Mouse (Mus musculus) Patski (cell line): ENCODE measurements around the gene Kiss1r. TPM values are rescaled to one million over a fixed set of nuclear protein-coding genes. Genes with fewer than 3 reads are reported as not detected.

Source experiments
- ATAC-seq: fragments of 100-300 bp; one replicate; pipeline ENCODE4 v1.8.0; 2021
- CTCF ChIA-PET: fragments of 350-600 bp; sonication (Branson Sonifier 250); formaldehyde crosslinking; loops from one replicate; lab custom pipeline; 2022; ENCODE audit warnings: inconsistent platforms; lab: Charles Lee
- POLR2A ChIA-PET: fragments of 350-600 bp; sonication (Branson Sonifier 250); formaldehyde crosslinking; loops from one replicate; lab custom pipeline; 2022; ENCODE audit warnings: antibody characterized with exemption, inconsistent platforms; lab: Charles Lee
- DNase-seq: peaks from one replicate; pipeline ENCODE4 v3.0.0-alpha.2; 2011; ENCODE audit warnings: low read depth, low spot score
- H3K27me3 ChIP-seq: fragments of 371-371 bp; one replicate; pipeline ENCODE4 v1.5.1; 2021
- CTCF ChIP-seq: fragments of 100-300 bp; IDR thresholded peaks from one replicate; pipeline ENCODE4 v1.5.1; 2021
- in situ Hi-C: fragments of 300-500 bp; cut with MboI; formaldehyde crosslinking; loops from 3 replicates; pipeline ENCODE4 v1.11.1; 2018; ENCODE audit warnings: low pct_unique_long_range_greater_than_20kb, mixed read lengths
- polyA plus RNA-seq: library from polyadenylated mRNA; unstranded; gene quantifications from one replicate; pipeline ENCODE4 v1.2.3, GENCODE M21; 2021

Gene Kiss1r
- polyA plus RNA-seq, 1 experiment from 2014 or later, result 2.1 TPM

- TF ChIP-seq CTCF, result no peak
- DNase-seq, result no peak
- ChIA-PET POLR2A (no interaction called here), CTCF (interaction anchor here (2.5 kb wide), 1 partner anchor 13 kb away, joined by 8 read pairs; no protein-coding TSS in a partner anchor)
- H3K27me3 ChIP-seq, result no peaks in the 10 kb centered on the region
- no peak for ATAC-seq
- in situ Hi-C loops, result no loop called here
Observed at GRCm38 (mm10) chr10:79912412-79912811, 4.4 kb upstream of the Kiss1r start.

DNA sequence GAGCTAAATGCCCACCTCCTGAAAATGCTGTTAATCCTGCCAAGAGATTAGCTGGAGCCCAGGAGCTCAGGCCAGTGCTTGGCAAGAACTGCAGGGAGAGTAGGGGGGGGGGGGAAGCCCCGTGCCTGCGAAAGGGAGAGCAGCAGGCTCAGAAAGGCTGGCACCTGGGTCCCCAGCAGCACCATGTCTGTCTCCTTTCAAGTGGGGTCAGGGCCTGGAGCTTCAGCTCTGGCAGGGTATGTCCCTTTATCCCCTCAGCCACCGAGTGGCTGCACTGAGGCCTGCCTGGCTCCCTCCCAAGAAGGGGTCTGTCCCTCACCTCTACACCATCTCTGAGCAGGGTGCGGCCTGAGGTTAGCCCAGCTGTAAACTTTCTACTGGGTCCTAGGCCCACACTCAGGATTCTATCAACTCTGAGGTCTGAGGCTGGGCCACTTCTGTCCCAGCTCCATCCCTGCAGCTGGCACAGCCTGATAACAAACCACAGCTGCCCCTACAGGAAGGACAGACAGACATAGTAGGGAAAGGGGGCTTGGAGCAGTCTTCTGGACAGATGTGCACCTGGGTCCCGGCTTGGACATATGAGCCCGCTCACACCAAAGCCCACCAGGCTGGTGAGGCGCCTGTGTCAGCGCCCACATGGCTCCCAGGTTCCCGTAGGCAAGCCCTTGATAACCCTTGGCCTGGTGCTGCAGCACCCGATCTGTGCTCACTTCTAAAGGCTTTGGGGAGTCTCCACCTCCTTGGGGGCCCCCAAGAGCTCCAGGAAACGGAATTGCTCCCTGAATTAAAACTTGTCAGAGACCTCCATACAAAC is 2.4 kb upstream of the Kiss1r start:
- H3K27me3 ChIP-seq, result no peaks in the 10 kb centered on the region
- no peak for DNase-seq
- no peak for TF ChIP-seq CTCF
- ChIA-PET CTCF (interaction anchor here (0.7 to 1.5 kb wide), 4 partner anchors 44 to 294 kb away, joined by 3 to 4 read pairs (median 3); no protein-coding TSS in a partner anchor), POLR2A (interaction anchor here (0.7 to 1.3 kb wide), 2 partner anchors 11 to 60 kb away, joined by 3 to 8 read pairs; partner anchors contain the start of gene Ptbp1)
- ATAC-seq, result no peak
- in situ Hi-C loops, result no loop called here

GRCm38 (mm10) chr10:79914948-79915596 is 1.7 kb upstream of the Kiss1r start:
- ChIA-PET CTCF (interaction anchor here (1.4 to 1.5 kb wide), 2 partner anchors 43 to 80 kb away, joined by 3 to 4 read pairs; no protein-coding TSS in a partner anchor), POLR2A (interaction anchor here (1.3 kb wide), 1 partner anchor 61 kb away, joined by 8 read pairs; the partner anchor contains the start of gene Ptbp1)
- no peaks in the 10 kb centered on the region for H3K27me3 ChIP-seq
- ATAC-seq (no peak), DNase-seq (no peak)
- in situ Hi-C loops, result no loop called here
- TF ChIP-seq CTCF, result no peak

- ATAC-seq (no peak), DNase-seq (no peak)
- H3K27me3 ChIP-seq, result no peaks in the 10 kb centered on the region
- in situ Hi-C loops, result no loop called here
- ChIA-PET POLR2A (interaction anchor here (1.1 kb wide), 1 partner anchor 12 kb away, joined by 3 read pairs; no protein-coding TSS in a partner anchor), CTCF (interaction anchor here (1.5 kb wide), 1 partner anchor 42 kb away, joined by 3 read pairs; no protein-coding TSS in a partner anchor)
- no peak for TF ChIP-seq CTCF
Observed at GRCm38 (mm10) chr10:79916081-79916480, 690 bp upstream of the Kiss1r start.

- ChIA-PET CTCF (interaction anchor here (1.6 kb wide), 1 partner anchor 82 kb away, joined by 4 read pairs; no protein-coding TSS in a partner anchor), POLR2A (no interaction called here)
- no peak for DNase-seq
- in situ Hi-C loops, result no loop called here
- ATAC-seq, result no peak
- no peaks in the 10 kb centered on the region for H3K27me3 ChIP-seq
- no peak for TF ChIP-seq CTCF
Observed at GRCm38 (mm10) chr10:79917532-79918100, 845 bp downstream of the Kiss1r start.

DNA sequence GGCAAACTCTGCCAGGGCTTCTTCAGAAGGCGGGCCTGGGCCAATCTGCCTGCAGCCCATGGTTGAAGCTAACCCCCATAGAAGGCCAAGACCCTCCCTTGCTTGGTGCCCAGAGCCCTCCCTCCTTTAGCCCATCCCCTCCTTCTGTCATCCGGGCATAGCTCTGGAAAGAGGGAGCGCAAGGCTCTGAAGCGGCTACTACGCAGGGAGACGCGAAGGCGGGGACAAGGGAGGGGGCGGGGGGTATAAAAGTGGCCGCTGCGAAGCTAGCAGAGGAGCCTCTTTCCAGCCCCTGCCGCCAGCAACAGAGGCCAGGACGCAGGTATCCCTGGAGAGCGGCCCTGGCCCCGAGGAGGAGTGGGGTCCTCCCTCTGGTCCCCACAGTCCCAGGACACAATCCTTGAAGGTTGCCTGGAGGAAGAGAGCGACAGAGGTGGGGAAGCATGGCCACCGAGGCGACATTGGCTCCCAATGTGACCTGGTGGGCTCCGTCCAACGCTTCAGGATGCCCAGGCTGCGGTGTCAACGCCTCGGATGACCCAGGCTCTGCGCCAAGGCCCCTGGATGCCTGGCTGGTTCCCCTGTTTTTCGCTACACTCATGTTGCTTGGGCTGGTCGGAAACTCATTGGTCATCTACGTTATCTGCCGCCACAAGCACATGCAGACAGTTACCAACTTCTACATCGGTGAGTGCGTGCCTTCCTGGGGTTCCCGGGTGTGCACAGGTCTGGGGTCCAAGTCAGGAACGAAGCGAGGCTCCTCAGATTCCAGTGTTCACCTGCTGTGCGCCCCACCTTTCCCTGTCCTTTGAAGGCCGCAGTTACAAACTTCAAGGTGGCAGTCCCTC is 1.7 kb downstream of the Kiss1r start:
- DNase-seq, result no peak
- ChIA-PET POLR2A (no interaction called here), CTCF (no interaction called here)
- TF ChIP-seq CTCF, result no peak
- ATAC-seq, result no peak
- in situ Hi-C loops, result no loop called here
- no peaks in the 10 kb centered on the region for H3K27me3 ChIP-seq

- no peak for ATAC-seq
- H3K27me3 ChIP-seq, result no peaks in the 10 kb centered on the region
- ChIA-PET CTCF (no interaction called here), POLR2A (no interaction called here)
- no peak for DNase-seq
- TF ChIP-seq CTCF, result no peak
- in situ Hi-C loops, result no loop called here
Observed at GRCm38 (mm10) chr10:79919251-79919849, 2.6 kb downstream of the Kiss1r start.

DNA sequence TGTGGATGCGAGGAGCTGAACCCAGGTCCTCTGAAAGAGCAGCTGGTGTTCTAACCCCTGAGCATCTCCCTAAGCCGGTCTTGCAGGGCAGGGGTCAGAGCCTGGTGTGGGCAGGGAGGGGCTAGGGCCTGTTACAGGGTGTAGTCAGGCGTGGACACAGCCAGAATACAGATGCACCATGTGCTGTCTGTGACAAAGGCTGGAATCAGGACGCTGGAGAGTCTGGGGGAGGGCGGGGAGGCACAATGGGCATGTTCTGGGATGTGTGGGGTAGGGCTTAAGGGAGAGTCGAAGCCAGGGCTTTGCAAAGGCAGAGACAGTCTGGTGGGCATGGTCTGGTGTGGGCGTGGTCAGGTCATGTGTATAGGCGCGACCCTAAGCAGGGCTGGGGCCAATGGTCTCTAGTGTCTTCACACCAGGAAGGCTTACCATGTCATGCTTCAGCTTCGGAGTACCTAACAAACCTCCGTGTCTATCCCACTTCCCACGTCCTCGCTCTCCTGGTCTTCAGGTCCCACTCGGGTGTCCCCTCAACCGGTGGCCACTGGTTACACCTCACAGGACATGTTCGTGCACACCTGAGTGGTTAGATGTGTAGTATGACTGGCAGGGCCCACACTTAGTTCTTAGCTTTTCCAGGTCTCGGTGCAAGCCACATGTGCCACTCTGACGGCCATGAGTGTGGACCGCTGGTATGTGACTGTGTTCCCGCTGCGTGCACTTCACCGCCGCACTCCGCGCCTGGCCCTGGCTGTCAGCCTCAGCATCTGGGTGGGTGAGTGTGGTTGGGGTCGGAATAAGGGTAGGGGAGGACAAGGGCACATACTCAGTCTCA is 3.5 kb downstream of the Kiss1r start:
- ATAC-seq, result no peak
- CTCF ChIA-PET, result no interaction called here
- no peak for DNase-seq
- POLR2A ChIA-PET, result no interaction called here
- TF ChIP-seq CTCF, result no peak
- H3K27me3 ChIP-seq, result no peaks in the 10 kb centered on the region
- in situ Hi-C loops, result loop anchor here (5.0 kb wide), 3 partner anchors 37 to 88 kb away; no protein-coding TSS in a partner anchor
